Mouse (Mus musculus) MN1 (cell line): ENCODE data around the gene Gm20517.
"Not testable (repeated sequence)": the region's sequence is repeated elsewhere in the genome, so short reads cannot be mapped to it uniquely, and the experiment has no call there.

Experiments used
- DNase-seq: peaks from one replicate; pipeline ENCODE4 v3.0.0-alpha.2; 2016; ENCODE audit warnings: low spot score

Gene Gm20517

DNA sequence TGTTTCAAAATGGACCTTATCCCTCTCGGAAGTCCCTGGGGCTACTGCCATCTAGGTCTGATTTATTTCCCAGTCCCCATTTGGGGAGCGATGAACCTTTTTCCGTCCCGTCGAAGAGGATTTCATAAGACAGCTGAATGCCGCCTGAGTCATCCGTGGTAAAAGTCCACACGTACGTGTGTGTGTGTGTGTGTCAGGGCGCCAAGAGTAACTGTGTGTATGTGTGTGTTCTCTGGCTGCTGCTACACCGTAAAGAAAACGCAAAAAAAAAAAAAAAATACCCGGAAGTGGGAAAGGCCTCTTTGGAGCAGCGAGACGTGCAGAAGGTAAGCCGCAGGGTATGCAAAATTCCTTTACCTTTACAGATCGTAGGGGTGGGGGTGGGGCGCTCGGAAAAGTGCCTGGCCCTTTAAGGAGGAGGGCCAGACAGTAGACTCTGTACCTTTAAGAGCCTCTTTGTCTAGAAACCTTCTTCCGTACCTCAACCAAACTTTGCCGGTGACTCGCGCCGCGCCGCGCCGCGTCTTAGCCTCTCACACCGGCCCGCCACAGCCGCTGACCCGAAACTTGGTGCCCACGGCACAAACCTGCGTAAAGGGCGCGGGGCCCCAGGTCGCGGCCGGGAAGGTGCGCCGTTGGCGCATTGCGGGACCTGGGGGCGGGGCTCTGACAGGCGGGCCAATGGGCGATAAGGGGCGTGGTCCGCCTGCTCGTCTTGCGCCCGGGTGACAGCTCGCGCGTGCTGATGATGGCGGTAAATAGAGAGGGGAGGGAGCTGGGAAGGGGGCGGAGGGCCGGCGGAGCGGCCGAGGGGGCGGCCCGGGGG, 17.7 kb downstream of the Gm20517 start:
- DNase-seq = peak; percentile 98

- peak; percentile 53 for DNase-seq
Observed at GRCm38 (mm10) chr17:47629717-47630677, 18.6 kb downstream of the Gm20517 start.

DNA sequence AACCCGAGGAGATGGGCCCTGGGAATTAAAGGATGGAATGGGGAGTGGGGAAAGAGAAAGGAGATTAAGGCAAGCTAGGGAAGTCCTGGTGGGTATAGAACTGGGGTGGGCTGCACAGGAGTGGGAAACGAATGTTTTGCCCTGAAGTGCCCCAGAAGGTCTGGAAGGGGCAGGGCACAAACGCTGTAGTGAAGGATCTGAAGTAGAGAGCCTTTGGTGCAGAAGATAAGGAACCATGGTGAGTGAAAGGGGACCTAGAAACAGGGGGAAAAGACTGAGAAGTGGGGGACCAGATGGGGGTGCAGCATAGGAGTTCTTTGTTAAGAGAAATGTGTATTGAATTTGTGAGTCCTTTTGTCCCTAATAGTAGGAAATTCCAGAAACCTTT, 19.3 kb downstream of the Gm20517 start, which contains the start of gene Usp49:
TSS of gene Usp49 (plus strand) at position 13 of the 388 bp plus-strand sequence.
- DNase-seq = no peak

DNA sequence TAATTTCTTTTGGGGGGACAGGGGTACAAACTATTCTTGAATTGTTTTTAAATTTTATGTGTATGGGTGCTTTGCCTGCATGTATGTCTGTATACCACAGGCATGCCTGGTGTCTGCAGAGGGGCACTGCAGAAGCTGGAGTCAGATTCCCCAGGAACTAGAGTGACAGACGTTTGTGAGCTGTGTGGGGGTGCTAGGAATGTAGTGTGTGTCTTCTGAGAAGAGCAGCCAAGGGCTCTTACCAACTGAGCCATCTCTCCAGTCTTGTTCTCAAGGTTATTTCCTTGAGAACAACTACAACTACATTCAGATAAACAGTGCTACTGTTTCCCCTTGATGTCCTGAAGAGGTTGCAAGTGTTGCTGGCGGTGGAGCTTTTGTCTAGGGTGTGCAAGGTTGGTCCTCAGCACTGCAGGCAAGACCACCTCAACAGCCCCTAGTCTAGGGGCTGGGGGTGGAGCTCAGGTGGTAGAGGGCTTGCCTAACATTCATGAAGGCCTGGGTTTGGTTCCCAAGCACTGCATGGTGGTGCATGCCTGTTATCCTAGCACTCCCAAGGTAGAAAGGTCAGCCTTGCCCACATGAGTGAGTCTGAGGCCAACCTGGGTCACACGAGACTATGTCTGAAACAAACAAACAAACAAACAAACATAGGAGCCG, 20.9 kb downstream of the Gm20517 start:
- no peak for DNase-seq

GRCm38 (mm10) chr17:47633999-47634770, 22.8 kb downstream of the Gm20517 start:
- DNase-seq = no peak

- no peak for DNase-seq
Observed at GRCm38 (mm10) chr17:47642992-47643391, 31.6 kb downstream of the Gm20517 start.

DNA sequence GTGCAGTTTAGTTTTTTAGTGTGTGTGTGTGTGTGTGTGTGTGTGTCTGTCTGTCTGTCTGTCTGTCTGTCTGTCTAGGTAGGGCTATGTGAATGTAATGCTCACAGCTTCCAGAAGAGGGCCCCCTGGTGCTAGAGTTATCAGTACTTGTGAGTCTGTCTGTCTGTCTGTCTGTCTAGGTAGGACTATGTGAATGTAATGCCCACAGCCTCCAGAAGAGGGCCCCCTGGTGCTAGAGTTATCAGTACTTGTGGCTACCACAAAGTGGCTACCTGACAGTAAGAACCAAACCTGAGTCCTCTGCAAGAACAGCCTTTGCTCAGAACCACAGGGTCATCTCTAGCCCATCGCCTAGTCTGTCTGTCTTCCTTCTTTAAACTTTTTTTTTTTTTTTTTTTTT, 35.3 kb downstream of the Gm20517 start:
- peak; percentile 53 for DNase-seq

GRCm38 (mm10) chr17:47648966-47649365, 37.6 kb downstream of the Gm20517 start:
- DNase-seq = no peak

- no peak for DNase-seq
Observed at GRCm38 (mm10) chr17:47651953-47652352, 40.6 kb downstream of the Gm20517 start.

DNA sequence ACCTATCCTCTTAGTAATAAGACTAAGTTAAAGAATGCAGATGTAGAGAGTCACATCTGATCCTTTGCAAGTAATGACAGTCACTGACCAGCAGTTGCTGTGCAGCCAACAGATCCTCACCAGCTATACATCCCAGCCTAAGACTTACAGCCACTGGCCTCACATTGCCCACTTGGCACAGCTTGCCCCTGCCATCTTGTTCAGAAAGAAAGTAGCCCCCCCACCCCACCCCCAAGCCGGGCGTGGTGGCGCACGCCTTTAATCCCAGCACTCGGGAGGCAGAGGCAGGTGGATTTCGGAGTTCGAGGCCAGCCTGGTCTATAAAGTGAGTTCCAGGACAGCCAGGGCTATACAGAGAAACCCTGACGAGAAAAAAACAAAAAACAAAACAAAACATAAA, 43.0 kb downstream of the Gm20517 start:
- not testable (repeated sequence) for DNase-seq

DNA sequence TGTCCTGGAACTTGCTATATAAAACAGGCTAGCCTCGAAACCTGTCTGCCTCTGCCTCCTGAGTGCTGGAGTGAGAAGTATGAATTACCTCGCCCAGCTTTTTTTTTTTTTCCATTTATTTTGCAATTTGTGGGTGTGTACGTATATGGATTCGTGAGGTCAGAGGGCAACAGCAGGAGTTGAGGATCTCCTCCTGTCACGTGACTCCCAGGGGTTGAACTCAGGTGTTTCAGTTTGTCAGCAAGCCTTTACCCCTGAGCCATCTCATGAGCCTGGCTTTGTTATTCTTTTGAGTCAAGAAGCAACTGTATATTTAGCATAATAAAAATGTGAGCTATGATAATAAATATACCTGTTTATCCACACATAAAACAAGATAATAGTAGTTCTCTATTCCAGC, 44.3 kb downstream of the Gm20517 start:
- DNase-seq = no peak

- no peak for DNase-seq
Observed at GRCm38 (mm10) chr17:47657901-47658300, 46.5 kb downstream of the Gm20517 start.

GRCm38 (mm10) chr17:47658741-47659243, 47.4 kb downstream of the Gm20517 start:
- DNase-seq = no peak

DNA sequence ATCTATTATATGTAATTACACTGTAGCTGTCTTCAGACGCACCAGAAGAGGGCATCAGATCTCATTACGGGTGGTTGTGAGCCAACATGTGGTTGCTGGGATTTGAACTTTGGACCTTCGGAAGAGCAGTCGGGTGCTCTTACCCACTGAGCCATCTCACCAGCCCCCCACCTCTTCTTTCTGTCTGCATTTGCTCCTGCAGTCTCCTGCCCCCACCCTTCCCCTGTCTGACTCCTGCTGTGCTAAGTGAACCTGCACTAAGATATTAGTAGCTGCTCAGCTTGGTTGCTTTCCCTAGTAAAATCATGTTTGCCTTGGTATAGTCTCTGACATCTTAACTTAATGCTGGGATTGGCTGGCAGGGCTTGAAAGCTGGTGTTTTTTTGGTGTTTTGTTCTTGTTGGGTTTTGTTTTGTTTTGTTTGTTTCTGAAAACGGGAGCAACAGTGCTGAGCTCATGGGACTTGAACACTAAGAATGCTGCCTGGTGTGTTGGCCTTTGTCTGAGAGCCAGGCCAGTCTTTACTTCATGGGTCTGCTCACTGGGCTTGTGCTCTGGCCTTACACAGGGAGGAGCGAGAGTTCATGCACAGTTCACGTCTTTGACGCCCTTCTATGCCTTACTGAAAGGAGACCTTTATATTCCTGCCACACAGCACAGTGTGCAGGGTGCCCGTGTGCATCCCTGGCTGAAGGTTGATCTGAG, 51.8 kb downstream of the Gm20517 start:
- no peak for DNase-seq

DNA sequence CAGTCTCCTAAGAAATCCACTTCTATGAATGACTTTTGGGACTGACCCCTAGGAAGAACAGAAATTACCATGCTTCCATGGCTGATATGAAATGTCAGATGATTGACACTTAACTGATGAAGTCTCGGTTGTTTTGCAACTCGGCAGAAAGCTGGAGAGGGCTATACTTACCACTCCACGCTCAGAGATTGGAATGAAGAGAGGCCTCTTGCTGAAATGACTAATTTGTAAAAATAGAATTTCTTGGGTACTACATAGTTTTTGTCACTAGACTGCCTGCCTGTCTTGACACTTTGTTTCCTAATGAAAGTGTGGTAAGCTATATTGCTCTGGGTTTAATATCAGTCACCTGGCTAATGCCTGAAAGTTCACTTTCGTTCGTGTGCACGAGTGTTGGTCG, 53.1 kb downstream of the Gm20517 start:
- no peak for DNase-seq

DNA sequence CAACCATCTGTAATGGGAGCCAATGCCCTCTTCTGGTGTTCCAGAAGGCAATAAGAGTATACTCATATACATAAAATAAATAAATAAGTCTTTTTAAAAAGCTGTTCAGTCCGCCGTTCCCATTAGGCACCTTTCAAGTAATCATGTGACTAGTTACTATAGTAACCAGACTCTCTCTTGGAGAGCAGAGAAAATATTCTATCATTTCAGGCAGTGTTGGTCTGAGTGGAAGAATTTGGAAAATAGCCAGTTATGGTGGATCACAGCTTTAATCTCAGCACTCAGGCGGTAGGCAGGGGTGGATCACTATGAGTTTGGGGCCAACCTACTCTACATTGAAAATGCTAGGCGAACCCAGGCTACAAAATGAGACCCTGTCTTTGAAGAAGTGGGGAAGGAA, 57.8 kb downstream of the Gm20517 start:
- DNase-seq = no peak

DNA sequence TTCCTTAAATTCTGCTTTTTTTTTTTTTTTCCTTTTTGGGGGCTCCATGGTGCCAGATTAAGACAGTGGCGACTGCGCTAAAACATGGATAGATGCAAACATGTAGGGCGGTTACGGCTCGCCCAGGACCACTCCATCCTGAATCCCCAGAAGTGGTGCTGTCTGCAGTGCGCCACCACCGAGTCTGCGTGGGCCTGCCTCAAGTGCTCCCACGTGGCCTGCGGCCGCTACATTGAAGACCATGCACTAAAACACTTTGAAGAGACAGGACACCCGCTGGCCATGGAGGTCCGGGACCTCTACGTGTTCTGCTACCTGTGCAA, 60.6 kb downstream of the Gm20517 start:
- no peak for DNase-seq

DNA sequence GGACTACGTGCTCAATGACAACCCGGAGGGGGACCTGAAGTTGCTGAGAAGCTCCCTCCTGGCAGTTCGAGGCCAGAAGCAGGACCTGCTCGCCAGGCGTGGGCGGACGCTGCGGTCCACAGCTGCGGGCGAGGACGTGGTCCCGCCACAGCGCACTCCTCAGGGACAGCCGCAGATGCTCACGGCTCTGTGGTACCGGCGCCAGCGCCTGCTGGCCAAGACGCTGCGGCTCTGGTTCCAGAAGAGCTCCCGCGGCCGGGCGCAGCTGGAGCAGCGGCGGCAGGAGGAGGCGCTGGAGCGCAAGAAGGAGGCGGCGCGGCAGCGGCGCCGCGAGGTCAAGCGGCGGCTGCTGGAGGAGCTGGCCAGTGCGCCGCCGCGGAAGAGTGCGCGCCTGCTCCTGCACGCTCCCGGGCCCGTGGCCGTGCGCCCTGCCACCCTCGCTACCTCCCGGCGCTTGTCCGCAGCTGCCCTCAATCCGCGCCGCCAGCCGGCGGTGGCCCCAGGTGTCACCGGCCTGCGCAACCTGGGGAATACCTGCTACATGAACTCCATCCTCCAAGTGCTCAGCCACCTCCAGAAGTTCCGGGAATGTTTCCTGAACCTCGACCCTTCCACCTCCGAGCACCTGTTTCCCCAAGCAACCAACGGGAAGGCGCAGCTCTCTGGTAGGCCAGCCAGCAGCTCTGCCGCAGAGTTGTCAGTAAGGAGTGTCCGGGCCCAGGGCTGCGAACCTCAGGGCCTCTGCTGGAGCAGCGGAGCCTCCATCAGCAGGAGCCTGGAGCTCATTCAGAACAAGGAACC, 61.1 kb downstream of the Gm20517 start:
- DNase-seq = no peak

DNA sequence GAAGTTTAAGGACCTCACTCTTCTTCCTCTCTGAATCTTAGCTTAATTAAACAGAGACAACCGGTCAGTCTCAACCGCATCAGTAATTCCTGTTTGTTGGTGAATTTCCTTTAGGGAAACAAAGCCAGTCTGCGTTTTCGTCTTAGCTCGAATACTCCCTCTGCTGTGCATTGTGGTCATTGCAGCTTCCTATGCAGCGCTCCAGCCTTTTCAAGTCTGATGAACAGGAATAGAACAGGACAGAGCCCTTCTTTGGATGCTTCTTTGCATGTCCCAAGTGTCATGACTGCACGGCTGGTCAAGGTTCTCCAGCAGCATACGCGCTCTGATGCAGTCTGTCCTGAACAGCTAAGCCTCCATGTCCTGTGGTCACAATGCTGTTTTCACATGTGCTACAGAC, 65.2 kb downstream of the Gm20517 start:
- DNase-seq = peak; percentile 86

DNA sequence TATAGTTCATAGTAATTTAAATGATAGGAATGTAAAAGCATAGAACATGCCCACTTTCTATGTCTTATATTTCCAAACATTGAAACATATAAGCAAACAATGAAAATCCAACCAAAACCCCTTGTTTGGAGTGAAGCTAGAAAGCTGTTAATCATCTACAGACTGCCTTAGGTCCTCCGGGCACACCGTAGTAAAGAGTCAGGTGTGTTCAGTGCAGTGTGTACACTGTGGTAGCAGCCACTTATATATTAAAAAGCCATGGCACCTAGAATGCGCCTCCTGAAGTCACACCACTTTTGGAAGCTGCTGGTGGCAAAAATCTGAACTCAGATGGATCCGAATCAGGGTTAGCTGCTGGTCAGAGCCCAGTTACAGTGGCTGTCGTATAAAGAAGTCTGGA, 66.8 kb downstream of the Gm20517 start:
- DNase-seq = no peak
